Mouse (Mus musculus): ENCODE measurements around the gene Klf6.

- TF ChIP-seq POLR2A (IDR thresholded peaks at IDR 0.05; ENCODE audit: insufficient read depth, low read depth, low read length) (no peak), CTCF (IDR thresholded peaks at IDR 0.05) (no peak), EP300 (IDR thresholded peaks at IDR 0.05; ENCODE audit: insufficient read depth, low read depth, low read length) (no peak)
These were observed 14.2 kb downstream of the Klf6 start for GRCm38 (mm10) chr13:5875478-5875877.
